In genomic region chr6:115968086-115968485, GRCm38 (mm10) we compare ENCODE assay signal across 23 mouse cellular contexts. TPM values are rescaled to one million over a fixed set of nuclear protein-coding genes. Genes with fewer than 3 reads are reported as not detected.
DNase-seq lines count a peak whose midpoint lies in the region; ATAC-seq and TF ChIP-seq lines count a peak whose summit lies in the region.
"Had no signal": no experiment of that assay in that cellular context is flagged by ENCODE, and none has a peak within 500 bp of the region (broad histone marks: within the 10 kb centered on the region; RNA-seq: fewer than 3 reads in every experiment).

No protein-coding gene starts in this region.

- DNase-seq in gastrocnemius, adult 2 months = peak; percentile 44
- no peak for DNase-seq in gastrocnemius, postnatal 10 days
- no peak for DNase-seq in midbrain, embryonic 10.5 days (ENCODE audit: low spot score)
- peak; percentile 89 for DNase-seq in cerebellum, adult 9-10 months
- DNase-seq in yolk sac, embryonic 10.5 days (ENCODE audit: low spot score) = peak; percentile 48
- DNase-seq in right cerebral cortex, postnatal 36 days (ENCODE audit: low spot score in 2 of 2) = no peak
- no peak for DNase-seq in left cerebral cortex, adult 18-20 months (ENCODE audit: low spot score in 2 of 2)
- DNase-seq: B cell, adult 2 months; embryo, embryonic 11 days; gastrocnemius, postnatal 36 days; layer of hippocampus, postnatal 36 days; liver; lung, adult 2 months; lung, postnatal 4 days; right cerebral cortex, postnatal 4 days; thymus, adult 18-20 months had no signal

- no peak for ATAC-seq in midbrain, embryonic 15.5 days (replicated peaks)
- ATAC-seq: inflammation-experienced regulatory T-cells, adult 6 months had no signal

- no peaks in the 10 kb centered on the region for H3K36me3 ChIP-seq in midbrain, embryonic 10.5 days
- no peaks in the 10 kb centered on the region for H3K36me3 ChIP-seq in midbrain, embryonic 15.5 days (replicated peaks)
- H3K36me3 ChIP-seq: midbrain, embryonic 13.5 days had no signal

- no peak overlapping the region for H3K4me2 ChIP-seq in midbrain, embryonic 15.5 days
- H3K4me2 ChIP-seq: midbrain, embryonic 13.5 days had no signal

- no peak overlapping the region for H3K9ac ChIP-seq in midbrain, embryonic 15.5 days
- H3K9ac ChIP-seq: midbrain, embryonic 13.5 days had no signal

- H3K4me1 ChIP-seq in midbrain, embryonic 10.5 days = peaks cover 24% of the 10 kb centered on the region
- peaks cover 13% of the 10 kb centered on the region; the same call in 1 of the 2 replicates for H3K4me1 ChIP-seq in midbrain, embryonic 15.5 days

- TF ChIP-seq CTCF in gastrocnemius, adult 2 months (IDR thresholded peaks at IDR 0.05) = no peak

- peak overlapping the region; percentile 69 for H3K27ac ChIP-seq in gastrocnemius, adult 2 months
- peak overlapping the region; percentile 5; the same call in 1 of the 2 replicates for H3K27ac ChIP-seq in midbrain, embryonic 10.5 days (replicated peaks)
- H3K27ac ChIP-seq in midbrain, embryonic 15.5 days = no peak overlapping the region
- H3K27ac ChIP-seq: midbrain, embryonic 13.5 days had no signal

- 76% methylated on average over 5 of the region's 5 CpGs for whole genome bisulfite sequencing in midbrain, embryonic 10.5 days
- 82% methylated on average over 5 of the region's 5 CpGs for WGBS in midbrain, embryonic 15.5 days

- peaks cover 10% of the 10 kb centered on the region; the same call in 1 of the 2 replicates for H3K27me3 ChIP-seq in midbrain, embryonic 10.5 days (ENCODE audit: low read depth, poor library complexity, severe bottlenecking)
- no peaks in the 10 kb centered on the region for H3K27me3 ChIP-seq in midbrain, embryonic 15.5 days (replicated peaks)
- H3K27me3 ChIP-seq: midbrain, embryonic 13.5 days had no signal

- intact Hi-C loops in gastrocnemius, adult 2 months (cut with DNase I) = no loop called here

- no peak overlapping the region for H3K4me3 ChIP-seq in gastrocnemius, adult 2 months
- no peak overlapping the region for H3K4me3 ChIP-seq in midbrain, embryonic 10.5 days
- no peak overlapping the region for H3K4me3 ChIP-seq in midbrain, embryonic 15.5 days
- H3K4me3 ChIP-seq: midbrain, embryonic 13.5 days had no signal

- H3K9me3 ChIP-seq in midbrain, embryonic 10.5 days (replicated peaks) = no peaks in the 10 kb centered on the region
- no peaks in the 10 kb centered on the region for H3K9me3 ChIP-seq in midbrain, embryonic 15.5 days
- H3K9me3 ChIP-seq: midbrain, embryonic 13.5 days had no signal

RNA-seq across cellular contexts. Expression of gene H1foo, which starts 23.3 kb away (rescaled TPM):
- not detected for total RNA-seq in gastrocnemius, adult 2 months (2021)
- not detected for total RNA-seq in gastrocnemius, postnatal 10 days (2021)
- polyA plus RNA-seq in midbrain, embryonic 10.5 days (2016; fragmentation: Nextera tagmentation; extraction: Ambion mirVana) = not detected in 2 replicates
- polyA plus RNA-seq in midbrain, embryonic 15.5 days (2015; fragmentation: Nextera tagmentation; extraction: Ambion mirVana) = not detected in 2 replicates
- total RNA-seq in left cerebral cortex, adult 18-20 months (2021) = not detected
- total RNA-seq: gastrocnemius, postnatal 36 days; layer of hippocampus, postnatal 36 days had no signal
- polyA plus RNA-seq: heart, embryonic 14.5 days; inflammation-experienced regulatory T-cells, adult 6 months; kidney, embryonic 14.5 days; large intestine, adult 2 months; lung, adult 2 months; midbrain, embryonic 13.5 days; urinary bladder, adult 2 months had no signal

RNA-seq across cellular contexts. Expression of gene Plxnd1, which starts 26.7 kb away (rescaled TPM):
- 10 to 100 TPM; 14.7 to 26.7 TPM for total RNA-seq in gastrocnemius, adult 2 months (2021)
- 100 to 1,000 TPM in 1 of 2 experiments, 10 to 100 TPM in 1; 90.1 to 127 TPM for total RNA-seq in gastrocnemius, postnatal 10 days (2021)
- polyA plus RNA-seq in midbrain, embryonic 10.5 days (2016; fragmentation: Nextera tagmentation; extraction: Ambion mirVana) = 18.1 and 18.9 TPM in 2 replicates
- polyA plus RNA-seq in midbrain, embryonic 15.5 days (2015; fragmentation: Nextera tagmentation; extraction: Ambion mirVana) = 8.0 and 8.3 TPM in 2 replicates
- total RNA-seq in left cerebral cortex, adult 18-20 months (2021) = 100 to 1,000 TPM; 103 to 123 TPM

RNA-seq across cellular contexts. Expression of gene Rho, which starts 36.5 kb away (rescaled TPM):
- total RNA-seq in gastrocnemius, adult 2 months (2021) = under 1 TPM in 1 of 2 experiments, not detected in 1; 0.06 TPM
- under 1 TPM; 0.19 to 0.32 TPM for total RNA-seq in gastrocnemius, postnatal 10 days (2021)
- polyA plus RNA-seq in midbrain, embryonic 10.5 days (2016; fragmentation: Nextera tagmentation; extraction: Ambion mirVana) = 0.17 and 0.20 TPM in 2 replicates
- polyA plus RNA-seq in midbrain, embryonic 15.5 days (2015; fragmentation: Nextera tagmentation; extraction: Ambion mirVana) = 0.18 and 0.49 TPM in 2 replicates
- total RNA-seq in left cerebral cortex, adult 18-20 months (2021) = under 1 TPM; 0.63 to 0.70 TPM
- total RNA-seq: gastrocnemius, postnatal 36 days had no signal
- polyA plus RNA-seq: heart, embryonic 14.5 days; kidney, embryonic 14.5 days had no signal

Comparison
In these comparisons a context has a peak if more than half of its experiments do, and no peak if none do; other contexts are left out.
1. DNase-seq: peak in gastrocnemius, adult 2 months (single experiment), cerebellum, adult 9-10 months (single experiment) and yolk sac, embryonic 10.5 days (single experiment); none in gastrocnemius, postnatal 10 days (single experiment), midbrain, embryonic 10.5 days (single experiment), right cerebral cortex, postnatal 36 days (0 of 2) and left cerebral cortex, adult 18-20 months (0 of 2).